Mouse (Mus musculus) olfactory bulb, adult 2 months (tissue): ENCODE measurements around the gene Arvcf. TPM values are rescaled to one million over a fixed set of nuclear protein-coding genes. Genes with fewer than 3 reads are reported as not detected.
A peak's percentile ranks its signal among the peaks of the same experiment; 100 is the strongest.

ENCODE experiments used
- H3K27ac ChIP-seq: fragments of 200-500 bp; 2 replicates; pipeline ENCODE4 v1.5.1; 2012; ENCODE audit warnings: low read depth, low read length; ENCODE audit not compliant: insufficient read depth
- H3K4me1 ChIP-seq: fragments of 200-500 bp; 2 replicates; pipeline ENCODE4 v1.6.1; 2012; ENCODE audit warnings: low read length; ENCODE audit not compliant: control insufficient read depth, insufficient read depth
- H3K4me3 ChIP-seq: fragments of 200-500 bp; 2 replicates; pipeline ENCODE4 v1.5.1; 2012; ENCODE audit warnings: mild to moderate bottlenecking, low read depth, low read length, moderate library complexity; ENCODE audit not compliant: insufficient read depth
- CTCF ChIP-seq: fragments of 200-500 bp; IDR thresholded peaks from 2 replicates; pipeline ENCODE4 v1.5.1; 2012; ENCODE audit warnings: low read depth, mild to moderate bottlenecking, low read length, moderate library complexity; ENCODE audit not compliant: insufficient read depth
- POLR2A ChIP-seq: fragments of 200-500 bp; IDR thresholded peaks from 2 replicates; pipeline ENCODE4 v1.6.1; 2012; ENCODE audit warnings: mild to moderate bottlenecking, low read depth, low read length, moderate library complexity; ENCODE audit not compliant: insufficient read depth
- WGBS: fragments of 180-500 bp; shearing (Covaris S2); methylation state at CpG from one replicate; pipeline ENCODE4 v1.1.7; 2018; 5-methylcytosine and 5-hydroxymethylcytosine counted together
- polyA plus RNA-seq: library from polyadenylated mRNA; stranded (reverse); fragments of >200 nt; gene quantifications from 2 replicates; pipeline ENCODE4 v1.2.4, GENCODE M21; 2012; ENCODE audit warnings: low replicate concordance; ENCODE audit not compliant: missing spikeins, insufficient read depth, insufficient read length

The Arvcf gene
- polyA plus RNA-seq, 1 experiment: not detected

GRCm38 (mm10) chr16:18384211-18384610 lies 36.2 kb downstream of the Arvcf start:
- WGBS: 63% methylated on average over 7 of the region's 7 CpGs
- H3K4me3 ChIP-seq: no peak overlapping the region
- H3K4me1 ChIP-seq: peaks cover 50% of the 10 kb centered on the region
- no peak overlapping the region for H3K27ac ChIP-seq
- TF ChIP-seq CTCF (no peak), POLR2A (no peak)

DNA sequence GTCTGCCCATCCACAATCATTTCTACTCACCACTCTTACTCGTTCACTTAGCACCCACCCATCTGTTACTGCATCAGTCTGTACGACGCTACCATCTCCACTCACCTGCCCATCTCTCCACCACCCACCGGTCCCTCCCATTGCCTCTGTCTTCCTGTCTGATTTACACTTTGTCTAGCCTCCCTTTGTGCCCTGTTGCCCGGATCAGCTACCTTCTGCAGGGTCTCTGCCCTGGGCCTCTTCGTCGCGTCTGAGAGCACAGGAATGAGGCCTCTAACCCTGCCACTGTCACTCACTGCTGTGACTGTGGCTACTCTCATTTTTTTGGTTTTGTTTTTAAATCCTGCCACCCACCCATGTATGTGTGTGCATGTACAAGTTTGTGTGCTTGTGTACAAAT lies 36.7 kb downstream of the Arvcf start:
- 89% methylated on average over 8 of the region's 8 CpGs for WGBS
- no peak for TF ChIP-seq CTCF
- TF ChIP-seq POLR2A: no peak
- no peak overlapping the region for H3K27ac ChIP-seq
- H3K4me1 ChIP-seq: peaks cover 46% of the 10 kb centered on the region
- no peak overlapping the region for H3K4me3 ChIP-seq

- Histone ChIP-seq H3K4me1 (peaks cover 49% of the 10 kb centered on the region), H3K4me3 (no peak overlapping the region), H3K27ac (no peak overlapping the region)
- TF ChIP-seq CTCF: no peak
- no peak for TF ChIP-seq POLR2A
- WGBS: 82% methylated on average over 5 of the region's 5 CpGs
These were observed 37.4 kb downstream of the Arvcf start for GRCm38 (mm10) chr16:18385411-18385810.

DNA sequence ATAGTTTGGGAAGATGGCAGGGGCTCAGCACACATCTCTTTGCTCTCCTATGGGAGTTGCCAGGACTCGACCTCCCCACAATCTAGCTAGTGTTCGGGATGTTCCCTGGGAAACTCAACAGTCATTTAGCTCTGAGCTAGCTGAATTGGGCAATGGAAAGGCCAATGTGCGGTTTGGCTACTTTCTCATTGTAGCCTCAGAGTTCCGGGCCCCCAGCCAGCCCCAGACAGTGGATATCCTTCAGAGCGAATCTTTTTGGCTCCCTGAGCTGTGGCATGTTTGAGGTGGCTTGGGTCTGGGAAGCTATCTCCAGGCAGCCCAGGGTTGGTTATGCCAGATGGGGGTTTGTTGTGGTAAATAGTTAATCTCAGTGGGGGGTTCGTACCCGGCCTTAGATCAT lies 38.5 kb downstream of the Arvcf start:
- TF ChIP-seq POLR2A (no peak), CTCF (no peak)
- peaks cover 41% of the 10 kb centered on the region for H3K4me1 ChIP-seq
- H3K4me3 ChIP-seq: no peak overlapping the region
- H3K27ac ChIP-seq: no peak overlapping the region
- whole genome bisulfite sequencing: 65% methylated on average over 7 of the region's 7 CpGs

DNA sequence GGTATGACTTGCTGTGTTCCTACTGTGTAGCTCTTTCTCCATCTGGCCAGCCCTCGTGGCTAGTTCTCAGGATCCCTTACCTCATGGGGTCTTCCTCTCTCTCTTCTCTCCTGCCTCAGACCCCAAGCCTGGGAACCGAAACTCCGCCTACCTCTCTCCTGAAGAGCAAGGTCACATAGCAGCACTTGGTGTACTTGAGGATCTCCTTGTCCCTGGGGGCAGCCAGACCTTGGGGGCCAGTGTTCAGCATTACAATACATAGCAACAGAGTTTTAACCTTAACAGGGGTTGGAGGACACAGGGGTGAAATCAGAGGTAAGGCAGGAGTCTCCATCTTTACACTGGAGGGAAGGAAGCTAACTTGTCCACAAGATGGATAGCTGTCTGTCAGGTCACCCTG lies 39.0 kb downstream of the Arvcf start:
- Histone ChIP-seq H3K27ac (no peak overlapping the region), H3K4me3 (no peak overlapping the region), H3K4me1 (peaks cover 36% of the 10 kb centered on the region)
- WGBS: 69% methylated on average over 3 of the region's 3 CpGs
- TF ChIP-seq CTCF (no peak), POLR2A (no peak)

- 46% methylated on average over 7 of the region's 7 CpGs for WGBS
- Histone ChIP-seq H3K27ac (no peak overlapping the region), H3K4me1 (peaks cover 41% of the 10 kb centered on the region), H3K4me3 (no peak overlapping the region)
- TF ChIP-seq POLR2A (no peak), CTCF (no peak)
These were observed 40.0 kb downstream of the Arvcf start for GRCm38 (mm10) chr16:18387704-18388582.

- peaks cover 35% of the 10 kb centered on the region for H3K4me1 ChIP-seq
- 79% methylated on average over 14 of the region's 14 CpGs for WGBS
- H3K27ac ChIP-seq: peak overlapping the region; percentile 7; the same call in 1 of the 2 replicates
- H3K4me3 ChIP-seq: no peak overlapping the region
- TF ChIP-seq CTCF: no peak
- no peak for TF ChIP-seq POLR2A
These were observed 40.8 kb downstream of the Arvcf start for GRCm38 (mm10) chr16:18388583-18389435.

GRCm38 (mm10) chr16:18390399-18390798 lies 42.4 kb downstream of the Arvcf start:
- WGBS: 87% methylated on average over 6 of the region's 6 CpGs
- H3K27ac ChIP-seq: no peak overlapping the region; the same call in 1 of the 2 replicates
- TF ChIP-seq POLR2A (no peak), CTCF (no peak)
- H3K4me1 ChIP-seq: peaks cover 29% of the 10 kb centered on the region
- H3K4me3 ChIP-seq: no peak overlapping the region

DNA sequence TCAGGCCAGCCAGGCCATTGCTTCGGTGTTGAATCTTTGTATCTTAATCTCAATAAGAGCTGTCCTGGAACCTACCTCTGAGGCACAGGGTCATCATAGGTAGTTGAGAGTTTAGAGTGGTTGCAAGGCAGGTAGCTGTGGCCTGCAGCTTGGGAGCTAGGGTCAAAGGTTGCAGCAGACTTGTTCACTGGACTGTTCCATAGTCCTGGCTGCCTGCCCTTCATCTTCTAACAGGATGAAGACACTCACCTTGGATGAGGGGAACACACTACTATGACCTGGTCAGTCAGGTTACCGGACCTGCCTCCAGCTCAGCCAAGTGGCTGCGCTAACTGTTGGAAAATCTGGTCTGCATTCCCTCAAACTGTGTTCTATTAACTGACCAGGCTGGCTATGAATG lies 43.1 kb downstream of the Arvcf start:
- no peak for TF ChIP-seq POLR2A
- no peak for TF ChIP-seq CTCF
- no peak overlapping the region for H3K4me3 ChIP-seq
- WGBS: 98% methylated on average over 3 of the region's 3 CpGs
- peaks cover 34% of the 10 kb centered on the region for H3K4me1 ChIP-seq
- no peak overlapping the region for H3K27ac ChIP-seq
